Mouse (Mus musculus): Measurements from ENCODE around the gene Krtap11-1. TPM values are rescaled to one million over a fixed set of nuclear protein-coding genes. Genes with fewer than 3 reads are reported as not detected.

The Krtap11-1 gene
- polyA plus RNA-seq, 1 experiment: not detected

Other genes starting within 250 kb of the Krtap11-1 start
- gene Krtap21-1, start 167.3 kb downstream of the Krtap11-1 start, polyA plus RNA-seq (2012; rRNA removed): not detected in 2 replicates
- gene Krtap6-2, start 151.1 kb downstream of the Krtap11-1 start, polyA plus RNA-seq (2012; rRNA removed): not detected in 2 replicates
- not detected in 2 replicates for gene Krtap8-1, start 83.2 kb downstream of the Krtap11-1 start, polyA plus RNA-seq (2012; rRNA removed)
- gene Krtap7-1, start 62.9 kb downstream of the Krtap11-1 start, polyA plus RNA-seq (2012; rRNA removed): 0.16 TPM in 1 of 2 replicates, not detected in the other